Comparison of ENCODE assay signal across 14 mouse cellular contexts in genomic region chr12:13009470-13009869, GRCm38 (mm10).
DNase-seq lines count a peak whose midpoint lies in the region; ATAC-seq and TF ChIP-seq lines count a peak whose summit lies in the region.
"Had no signal": no experiment of that assay in that cellular context is flagged by ENCODE, and none has a peak within 500 bp of the region (broad histone marks: within the 10 kb centered on the region; RNA-seq: fewer than 3 reads in every experiment).

No protein-coding gene starts in this region.

- 36% methylated on average over 2 of the region's 2 CpGs for WGBS in lung, embryonic 14.5 days

- no peak overlapping the region for H3K4me2 ChIP-seq in lung, embryonic 14.5 days
- H3K4me2 ChIP-seq: heart, embryonic 12.5 days; kidney, embryonic 15.5 days; limb, embryonic 12.5 days; midbrain, embryonic 13.5 days; stomach, embryonic 15.5 days had no signal

- no peak overlapping the region for H3K4me3 ChIP-seq in gastrocnemius, adult 2 months
- H3K4me3 ChIP-seq in lung, embryonic 14.5 days (ENCODE audit: low read depth, low read length) = no peak overlapping the region
- H3K4me3 ChIP-seq: erythroblast, embryonic 14.5 days; heart, embryonic 12.5 days; kidney, embryonic 15.5 days; limb, embryonic 12.5 days; midbrain, embryonic 13.5 days; stomach, embryonic 15.5 days had no signal

- no peak overlapping the region for H3K9ac ChIP-seq in lung, embryonic 14.5 days
- H3K9ac ChIP-seq: heart, embryonic 12.5 days; kidney, embryonic 15.5 days; limb, embryonic 12.5 days; midbrain, embryonic 13.5 days; stomach, embryonic 15.5 days had no signal

- DNase-seq in gastrocnemius, adult 2 months = no peak
- DNase-seq in gastrocnemius, adult 18-20 months (ENCODE audit: low spot score) = no peak
- no peak for DNase-seq in lung, embryonic 14.5 days
- no peak for DNase-seq in lung, adult 18-20 months
- peak; percentile 44 for DNase-seq in adrenal gland, postnatal 25 days
- peak; percentile 12 for DNase-seq in thymus, postnatal 0 days (ENCODE audit: low spot score)
- no peak for DNase-seq in urinary bladder, postnatal 4 days (ENCODE audit: low spot score in 2 of 2)
- no peak for DNase-seq in urinary bladder, postnatal 10 days (ENCODE audit: low spot score)

- H3K36me3 ChIP-seq in lung, embryonic 14.5 days (ENCODE audit: insufficient read depth) = no peaks in the 10 kb centered on the region
- H3K36me3 ChIP-seq: heart, embryonic 12.5 days; kidney, embryonic 15.5 days; limb, embryonic 12.5 days; midbrain, embryonic 13.5 days; stomach, embryonic 15.5 days had no signal

- H3K27me3 ChIP-seq in lung, embryonic 14.5 days (ENCODE audit: insufficient read depth, low read length) = no peaks in the 10 kb centered on the region
- H3K27me3 ChIP-seq: heart, embryonic 12.5 days; kidney, embryonic 15.5 days; limb, embryonic 12.5 days; midbrain, embryonic 13.5 days; stomach, embryonic 15.5 days had no signal

- H3K27ac ChIP-seq in gastrocnemius, adult 2 months = no peak overlapping the region
- H3K27ac ChIP-seq in lung, embryonic 14.5 days (ENCODE audit: low read depth) = no peak overlapping the region
- H3K27ac ChIP-seq: kidney, embryonic 15.5 days; limb, embryonic 12.5 days; midbrain, embryonic 13.5 days; stomach, embryonic 15.5 days had no signal

- H3K9me3 ChIP-seq in lung, embryonic 14.5 days (ENCODE audit: low read depth, low read length) = no peaks in the 10 kb centered on the region
- H3K9me3 ChIP-seq: heart, embryonic 12.5 days; kidney, embryonic 15.5 days; limb, embryonic 12.5 days; midbrain, embryonic 13.5 days; stomach, embryonic 15.5 days had no signal

- intact Hi-C loops in gastrocnemius, adult 2 months (cut with DNase I) = no loop called here

- ATAC-seq in lung, embryonic 14.5 days (ENCODE audit: insufficient read depth) = no peak
- ATAC-seq: midbrain, embryonic 13.5 days had no signal

- peak; percentile 38; the same call in 1 of the 2 replicates for TF ChIP-seq CTCF in gastrocnemius, adult 2 months (IDR thresholded peaks at IDR 0.05)
- peak; percentile 22 for TF ChIP-seq CTCF in lung, embryonic 14.5 days (IDR thresholded peaks at IDR 0.05; ENCODE audit: low read depth)

- H3K4me1 ChIP-seq in lung, embryonic 14.5 days (ENCODE audit: insufficient read depth) = no peaks in the 10 kb centered on the region
- H3K4me1 ChIP-seq: heart, embryonic 12.5 days; kidney, embryonic 15.5 days; limb, embryonic 12.5 days; midbrain, embryonic 13.5 days; stomach, embryonic 15.5 days had no signal

Comparison
In these comparisons a context has a peak if more than half of its experiments do, and no peak if none do; other contexts are left out.
1. DNase-seq: peak in adrenal gland, postnatal 25 days (single experiment) and thymus, postnatal 0 days (single experiment); none in gastrocnemius, adult 2 months (single experiment), gastrocnemius, adult 18-20 months (single experiment), lung, embryonic 14.5 days (single experiment), lung, adult 18-20 months (0 of 2), urinary bladder, postnatal 4 days (0 of 2) and urinary bladder, postnatal 10 days (single experiment).